Mouse (Mus musculus) testis, adult 2 months (tissue): ENCODE measurements at regions not wholly inside any gene's neighbourhood (a gene's known extent, or its start where the extent isn't known, plus 50 kb on each side); places are given as distances from the start of the nearest gene placed in this dataset.
A peak's percentile ranks its signal among the peaks of the same experiment; 100 is the strongest.

Source experiments
- H3K27ac ChIP-seq: fragments of 200-500 bp; 2 replicates; pipeline ENCODE4 v1.5.1; 2012; ENCODE audit warnings: low read depth, low read length; ENCODE audit not compliant: control insufficient read depth, insufficient read depth
- H3K27me3 ChIP-seq: fragments of 200-500 bp; 2 replicates; pipeline ENCODE4 v1.6.1; 2012; ENCODE audit warnings: mild to moderate bottlenecking, low read length, moderate library complexity; ENCODE audit not compliant: control insufficient read depth, insufficient read depth
- H3K36me3 ChIP-seq: fragments of 200-500 bp; 2 replicates; pipeline ENCODE4 v1.6.1; 2012; ENCODE audit warnings: mild to moderate bottlenecking, low read length; ENCODE audit not compliant: control insufficient read depth, insufficient read depth
- H3K4me1 ChIP-seq: fragments of 200-500 bp; 2 replicates; pipeline ENCODE4 v1.6.1; 2012; ENCODE audit warnings: low read length; ENCODE audit not compliant: control insufficient read depth, insufficient read depth
- H3K4me3 ChIP-seq: fragments of 200-500 bp; 2 replicates; pipeline ENCODE4 v1.5.1; 2012; ENCODE audit warnings: low read depth, mild to moderate bottlenecking, low read length, moderate library complexity, mixed read lengths; ENCODE audit not compliant: control insufficient read depth
- CTCF ChIP-seq: fragments of 200-500 bp; IDR thresholded peaks from 2 replicates; pipeline ENCODE4 v1.5.1; 2012; ENCODE audit warnings: low read depth, mild to moderate bottlenecking, inconsistent platforms, low read length, moderate library complexity; ENCODE audit not compliant: control insufficient read depth, insufficient read depth, insufficient replicate concordance
- POLR2A ChIP-seq: fragments of 200-500 bp; IDR thresholded peaks from 2 replicates; pipeline ENCODE4 v1.6.1; 2012; ENCODE audit warnings: low read depth, mild to moderate bottlenecking, inconsistent platforms, low read length, moderate library complexity; ENCODE audit not compliant: control insufficient read depth

DNA sequence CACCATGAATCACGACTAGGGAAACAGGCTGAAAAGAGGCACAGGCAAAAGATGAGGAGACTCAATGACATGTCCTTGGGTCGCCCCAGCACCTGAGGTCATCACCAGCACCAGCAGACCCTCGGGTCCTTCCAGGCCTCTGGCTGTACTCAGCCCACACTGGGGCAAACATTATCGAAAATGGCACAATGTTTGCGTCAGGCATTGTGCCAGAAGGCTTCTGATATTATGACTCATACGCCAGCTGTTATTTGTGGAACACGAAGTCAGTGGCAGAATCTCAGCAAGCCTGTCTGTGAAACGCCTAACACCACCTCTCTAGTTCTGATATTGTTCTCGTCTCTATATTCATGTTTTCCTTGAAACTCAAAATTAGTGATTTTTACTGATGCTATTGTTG is 384.8 kb downstream of the Rwdd3 start:
- TF ChIP-seq POLR2A, result no peak
- TF ChIP-seq CTCF, result no peak
- Histone ChIP-seq H3K4me1 (no peaks in the 10 kb centered on the region), H3K4me3 (no peak overlapping the region), H3K27me3 (no peaks in the 10 kb centered on the region), H3K36me3 (no peaks in the 10 kb centered on the region), H3K27ac (no peak overlapping the region)

DNA sequence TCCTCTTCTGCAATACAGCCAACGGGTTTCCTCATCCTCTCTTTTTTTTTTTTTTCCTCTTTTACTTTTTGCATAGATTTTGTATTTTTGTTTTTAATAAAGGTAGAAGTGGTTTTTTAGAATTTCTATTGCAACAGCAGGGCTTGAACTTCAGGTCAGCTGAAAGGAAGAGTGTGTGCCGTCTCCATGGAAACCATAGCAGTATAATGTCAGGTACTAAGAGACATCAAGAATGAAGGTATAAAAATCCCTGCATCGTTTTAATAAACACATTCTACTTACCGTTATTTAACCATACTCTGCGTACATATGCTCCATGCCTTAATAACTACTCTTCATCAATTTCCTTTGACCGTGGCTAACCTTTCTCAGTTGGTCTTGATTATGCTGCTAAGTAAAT is 390.0 kb downstream of the Rwdd3 start:
- no peak overlapping the region for H3K27ac ChIP-seq
- H3K36me3 ChIP-seq, result no peaks in the 10 kb centered on the region
- no peaks in the 10 kb centered on the region for H3K4me1 ChIP-seq
- H3K4me3 ChIP-seq, result no peak overlapping the region
- TF ChIP-seq CTCF (no peak), POLR2A (no peak)
- no peaks in the 10 kb centered on the region for H3K27me3 ChIP-seq

DNA sequence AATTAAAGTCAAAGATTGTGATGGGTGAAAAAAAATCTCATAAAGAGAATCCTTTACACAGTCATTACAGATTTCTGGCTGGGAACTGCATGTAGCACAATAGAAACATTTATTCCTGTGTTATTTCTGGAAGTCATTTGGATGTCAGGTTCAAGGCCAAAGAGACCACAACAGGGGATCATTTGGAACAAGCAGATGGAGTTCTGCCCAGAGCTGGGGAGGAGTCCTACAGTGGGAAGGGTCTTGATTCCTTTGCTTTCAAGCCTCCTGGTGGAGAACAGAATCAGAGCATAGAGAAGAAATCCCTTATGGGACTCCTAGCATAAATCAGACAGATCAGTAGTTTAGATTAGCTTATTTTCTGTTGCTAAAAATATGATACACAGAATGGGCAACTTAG is 392.4 kb downstream of the Rwdd3 start:
- TF ChIP-seq CTCF (no peak), POLR2A (no peak)
- H3K4me3 ChIP-seq, result no peak overlapping the region

DNA sequence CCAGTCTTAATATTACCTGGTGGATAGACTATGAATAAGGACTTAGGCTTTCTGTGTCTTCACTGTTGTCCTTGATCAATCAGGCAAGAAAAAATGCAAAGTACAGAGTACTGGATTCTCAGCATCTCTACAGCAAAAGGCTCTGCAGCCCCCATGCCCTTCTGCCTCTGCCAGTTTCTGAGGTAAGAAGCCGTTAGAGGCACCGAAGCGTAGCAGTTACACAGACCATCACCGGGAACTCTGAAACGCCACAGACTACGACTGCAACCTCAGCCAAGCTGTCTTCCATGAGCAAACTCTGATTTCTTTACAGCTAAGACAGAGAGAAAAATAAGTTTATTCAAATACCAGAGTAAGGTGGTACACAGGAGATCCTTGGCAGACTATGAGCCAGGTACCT is 396.5 kb downstream of the Rwdd3 start:
- no peaks in the 10 kb centered on the region for H3K27me3 ChIP-seq
- H3K27ac ChIP-seq, result no peak overlapping the region
- no peak overlapping the region for H3K4me3 ChIP-seq
- H3K36me3 ChIP-seq, result no peaks in the 10 kb centered on the region
- H3K4me1 ChIP-seq, result no peaks in the 10 kb centered on the region
- no peak for TF ChIP-seq CTCF

More for the DNA sequence above, 392.4 kb downstream of the Rwdd3 start:
- Histone ChIP-seq H3K36me3 (no peaks in the 10 kb centered on the region), H3K27me3 (no peaks in the 10 kb centered on the region), H3K4me1 (no peaks in the 10 kb centered on the region), H3K27ac (no peak overlapping the region)

DNA sequence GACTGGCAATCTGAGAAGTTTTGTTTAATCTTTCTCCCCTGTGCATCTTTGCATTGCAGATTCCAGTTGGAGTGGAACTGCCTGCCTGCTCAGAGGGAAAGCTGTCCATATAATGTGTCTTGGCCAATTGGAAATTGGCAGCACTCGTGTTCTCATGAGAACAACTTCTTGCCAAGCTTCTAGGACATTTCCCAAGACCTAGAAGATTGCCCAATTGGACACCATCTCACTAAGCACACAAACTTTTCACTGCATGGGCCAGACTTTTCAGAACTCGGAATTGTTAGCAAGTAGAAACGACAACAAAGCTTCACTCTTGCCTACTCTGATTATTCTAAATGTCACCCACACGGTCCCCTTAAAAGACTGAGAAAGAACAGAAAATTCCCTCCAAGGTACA is 409.8 kb downstream of the Rwdd3 start:
- H3K27ac ChIP-seq, result no peak overlapping the region
- H3K4me3 ChIP-seq, result no peak overlapping the region
- H3K4me1 ChIP-seq, result no peaks in the 10 kb centered on the region
- no peaks in the 10 kb centered on the region for H3K36me3 ChIP-seq
- H3K27me3 ChIP-seq, result no peaks in the 10 kb centered on the region
- TF ChIP-seq POLR2A (no peak), CTCF (no peak)

DNA sequence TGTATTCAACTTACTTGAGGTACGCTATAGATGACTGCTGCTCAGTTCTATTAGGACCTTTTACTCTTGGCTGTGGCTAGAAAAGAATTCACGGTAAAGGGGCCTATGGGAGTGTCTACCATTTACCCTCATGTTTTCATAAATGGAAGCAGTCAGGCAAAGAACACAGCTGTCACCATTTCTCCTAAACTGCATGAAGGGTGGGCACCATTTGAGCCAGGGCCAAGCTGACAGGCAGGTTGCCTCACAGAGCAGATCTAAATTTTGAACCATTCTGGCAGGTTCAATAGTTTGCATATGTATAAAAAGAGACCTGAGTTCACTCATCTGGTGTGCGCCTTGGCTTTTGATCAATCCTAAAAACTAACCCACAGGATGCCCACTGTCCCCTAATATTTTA is 410.3 kb downstream of the Rwdd3 start:
- TF ChIP-seq CTCF, result no peak
- no peak for TF ChIP-seq POLR2A
- H3K27ac ChIP-seq, result no peak overlapping the region
- H3K36me3 ChIP-seq, result no peaks in the 10 kb centered on the region
- no peak overlapping the region for H3K4me3 ChIP-seq
- no peaks in the 10 kb centered on the region for H3K4me1 ChIP-seq
- no peaks in the 10 kb centered on the region for H3K27me3 ChIP-seq

DNA sequence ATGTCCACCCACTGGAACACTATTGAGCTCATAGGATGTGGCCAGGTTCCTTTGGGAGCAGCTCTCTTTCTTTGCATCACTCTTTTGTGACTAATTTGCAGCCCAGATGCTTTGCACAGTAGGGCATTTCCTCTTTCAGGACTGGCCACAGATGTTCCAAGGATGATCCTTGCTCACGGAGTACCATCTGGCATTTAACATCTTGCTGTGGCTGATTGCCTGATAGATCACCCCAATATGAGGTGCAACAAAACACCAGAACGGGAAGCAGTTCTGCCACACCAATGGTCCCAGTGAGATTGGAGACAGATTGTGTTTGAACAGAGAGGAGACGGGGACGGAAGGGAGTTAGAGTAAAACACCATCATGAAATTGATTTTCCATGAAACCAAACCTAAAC is 423.0 kb downstream of the Rwdd3 start:
- Histone ChIP-seq H3K36me3 (no peaks in the 10 kb centered on the region), H3K27me3 (no peaks in the 10 kb centered on the region)
- TF ChIP-seq CTCF, result no peak
- no peak for TF ChIP-seq POLR2A

DNA sequence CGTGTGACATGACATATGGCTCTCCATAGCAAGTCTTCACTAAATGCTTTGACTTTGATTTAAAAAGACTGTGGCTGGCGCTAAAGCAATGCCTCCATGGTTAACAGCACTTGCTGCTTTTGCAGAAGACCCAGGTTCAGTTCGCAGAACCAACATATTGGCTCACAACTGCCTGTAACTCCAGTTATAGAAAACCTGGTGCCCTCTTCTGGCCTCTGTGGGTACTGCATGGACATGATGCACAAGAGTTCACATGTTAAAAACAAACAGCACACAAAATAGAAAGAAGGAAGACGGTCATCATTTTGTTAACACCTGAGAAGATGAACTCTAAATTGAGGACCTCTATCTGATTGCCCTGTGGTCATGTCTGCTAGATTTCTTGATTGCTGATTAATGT is 423.8 kb downstream of the Rwdd3 start:
- Histone ChIP-seq H3K27ac (no peak overlapping the region), H3K4me1 (no peaks in the 10 kb centered on the region), H3K27me3 (no peaks in the 10 kb centered on the region), H3K36me3 (no peaks in the 10 kb centered on the region), H3K4me3 (no peak overlapping the region)
- TF ChIP-seq POLR2A (no peak), CTCF (peak; percentile 10; the same call in 1 of the 2 replicates)

More for the DNA sequence above, 423.0 kb downstream of the Rwdd3 start:
- Histone ChIP-seq H3K4me3 (no peak overlapping the region), H3K27ac (no peak overlapping the region), H3K4me1 (no peaks in the 10 kb centered on the region)
